Mouse (Mus musculus) C2C12 (cell line): ENCODE data around the gene Ramac. TPM values are rescaled to one million over a fixed set of nuclear protein-coding genes. Genes with fewer than 3 reads are reported as not detected.
A peak's percentile ranks its signal among the peaks of the same experiment; 100 is the strongest.

Experiments
- H3K27me3 ChIP-seq: one replicate; pipeline ENCODE4 v1.6.1; 2011; ENCODE audit not compliant: control insufficient read depth, insufficient read depth, insufficient read length
- H3K36me3 ChIP-seq: one replicate; pipeline ENCODE4 v1.6.1; 2011; ENCODE audit not compliant: control insufficient read depth, insufficient read depth
- H3K4me3 ChIP-seq: one replicate; pipeline ENCODE4 v1.5.1; 2011; ENCODE audit warnings: mild to moderate bottlenecking, control low read depth; ENCODE audit not compliant: poor library complexity, insufficient read depth, severe bottlenecking
- H3K79me2 ChIP-seq: one replicate; pipeline ENCODE4 v1.6.1; 2011; ENCODE audit not compliant: control insufficient read depth, insufficient read depth
- H3K79me3 ChIP-seq: one replicate; pipeline ENCODE4 v1.6.1; 2011; ENCODE audit warnings: low read depth, control low read depth
- H3ac ChIP-seq: one replicate; pipeline ENCODE3; 2011; ENCODE audit warnings: low read depth; ENCODE audit not compliant: control insufficient read depth, insufficient read length
- CEBPB ChIP-seq: IDR thresholded peaks from one replicate; pipeline ENCODE4 v1.6.1; 2011; ENCODE audit warnings: low read depth, mild to moderate bottlenecking, control low read depth, moderate library complexity
- CTCF ChIP-seq: IDR thresholded peaks from one replicate; pipeline ENCODE4 v1.5.1; 2011; ENCODE audit not compliant: control insufficient read depth, insufficient read depth, insufficient read length
- FOSL1 ChIP-seq: IDR thresholded peaks from one replicate; pipeline ENCODE4 v1.8.0; 2011; ENCODE audit warnings: mild to moderate bottlenecking, low read length; ENCODE audit not compliant: poor library complexity, insufficient read depth, severe bottlenecking
- MAX ChIP-seq: IDR thresholded peaks from one replicate; pipeline ENCODE4 v1.6.1; 2011; ENCODE audit warnings: mild to moderate bottlenecking, control low read depth
- MYOD1 ChIP-seq: IDR thresholded peaks from one replicate; pipeline ENCODE4 v1.6.1; 2011; ENCODE audit warnings: low read depth; ENCODE audit not compliant: control insufficient read depth, insufficient read length
- MYOG ChIP-seq: IDR thresholded peaks from one replicate; pipeline ENCODE4 v1.6.1; 2011; ENCODE audit not compliant: control insufficient read depth, insufficient read length; ENCODE audit errors: extremely low read depth
- USF1 ChIP-seq: IDR thresholded peaks from one replicate; pipeline ENCODE4 v1.6.1; 2011; ENCODE audit warnings: low read depth, mild to moderate bottlenecking, control low read depth, moderate library complexity
- polyA plus RNA-seq: library from polyadenylated mRNA; unstranded; fragments of >200 nt; fragmentation: generic; extraction: Trizol; gene quantifications from one replicate; pipeline ENCODE4 v1.2.1, GENCODE M21; 2012; ENCODE audit warnings: missing spikeins

The Ramac gene
- polyA plus RNA-seq, 1 experiment, result 14.8 TPM

GRCm38 (mm10) chr7:81735300-81736048 lies 27.3 kb upstream of the Ramac start:
- no peak overlapping the region for H3K4me3 ChIP-seq
- H3ac ChIP-seq, result no peak overlapping the region
- no peaks in the 10 kb centered on the region for H3K36me3 ChIP-seq
- H3K79me3 ChIP-seq, result no peaks in the 10 kb centered on the region
- TF ChIP-seq MYOD1, result no peak
- TF ChIP-seq FOSL1, result no peak
- TF ChIP-seq MAX, result no peak
- no peak for TF ChIP-seq USF1
- TF ChIP-seq CEBPB, result no peak
- no peak for TF ChIP-seq CTCF
- TF ChIP-seq MYOG, result no peak
- no peaks in the 10 kb centered on the region for H3K79me2 ChIP-seq
- peaks cover 4% of the 10 kb centered on the region for H3K27me3 ChIP-seq

DNA sequence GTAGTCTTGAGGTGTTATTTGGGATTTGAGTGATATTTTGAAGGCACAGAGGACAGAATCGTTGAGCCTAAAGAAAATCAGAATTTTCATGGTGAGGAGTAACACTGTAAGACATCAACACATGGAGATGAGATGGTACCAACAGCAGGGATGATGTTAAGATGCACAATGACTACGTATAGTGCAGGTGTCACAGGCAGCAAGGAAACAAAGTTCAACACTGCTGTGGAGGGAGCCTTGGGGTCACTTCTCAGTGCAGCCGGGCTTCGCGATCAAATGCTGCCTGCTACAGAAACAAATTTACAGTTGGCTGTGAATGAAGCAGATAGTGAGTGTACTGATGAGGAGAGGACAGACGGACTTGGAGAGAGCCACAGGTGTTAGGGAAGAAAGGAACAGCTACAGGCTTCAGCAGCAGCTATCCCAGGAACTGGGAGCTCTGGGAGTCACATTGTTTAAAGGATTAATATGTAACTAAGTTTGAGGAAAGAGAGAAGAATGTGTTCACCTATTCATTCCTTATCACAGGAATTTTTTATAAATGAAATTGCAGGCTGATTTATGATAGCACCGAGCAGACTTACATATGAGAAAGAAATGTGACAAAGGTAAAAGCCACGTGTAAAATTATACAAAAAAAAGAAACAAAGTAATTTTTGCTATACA lies 23.9 kb upstream of the Ramac start:
- Histone ChIP-seq H3ac (no peak overlapping the region), H3K79me2 (no peaks in the 10 kb centered on the region), H3K4me3 (no peak overlapping the region), H3K79me3 (no peaks in the 10 kb centered on the region), H3K27me3 (no peaks in the 10 kb centered on the region), H3K36me3 (no peaks in the 10 kb centered on the region)
- TF ChIP-seq MAX, result no peak
- no peak for TF ChIP-seq USF1
- no peak for TF ChIP-seq CEBPB
- TF ChIP-seq MYOD1, result no peak
- TF ChIP-seq FOSL1, result no peak
- no peak for TF ChIP-seq MYOG
- no peak for TF ChIP-seq CTCF

DNA sequence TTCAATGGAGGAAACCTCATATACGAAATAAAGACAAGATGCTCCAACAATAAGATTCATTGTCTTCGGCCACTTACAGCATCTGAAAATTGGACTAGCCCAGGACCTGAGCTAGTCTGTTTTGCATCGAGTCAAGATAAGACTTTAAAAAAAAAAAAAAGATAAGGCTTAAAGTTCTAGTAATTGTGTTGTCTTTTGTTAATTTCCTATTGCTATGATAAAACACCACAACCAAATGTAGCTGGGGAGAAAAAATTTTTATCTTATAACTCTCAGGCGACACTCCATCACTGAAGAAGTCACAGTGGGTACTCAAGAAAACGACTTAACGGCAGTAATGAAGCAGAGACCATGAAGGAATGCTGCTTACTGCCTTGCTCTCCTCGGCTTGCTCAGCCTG lies 22.7 kb upstream of the Ramac start:
- H3K79me3 ChIP-seq, result no peaks in the 10 kb centered on the region
- H3K36me3 ChIP-seq, result no peaks in the 10 kb centered on the region
- H3K4me3 ChIP-seq, result no peak overlapping the region
- H3K79me2 ChIP-seq, result no peaks in the 10 kb centered on the region
- no peak overlapping the region for H3ac ChIP-seq
- no peaks in the 10 kb centered on the region for H3K27me3 ChIP-seq
- TF ChIP-seq CTCF (no peak), MYOG (no peak), USF1 (no peak), FOSL1 (no peak), CEBPB (no peak), MAX (no peak), MYOD1 (no peak)

- Histone ChIP-seq H3K79me2 (no peaks in the 10 kb centered on the region), H3K4me3 (no peak overlapping the region), H3K27me3 (no peaks in the 10 kb centered on the region), H3K79me3 (no peaks in the 10 kb centered on the region), H3ac (no peak overlapping the region), H3K36me3 (no peaks in the 10 kb centered on the region)
- TF ChIP-seq USF1, result no peak
- no peak for TF ChIP-seq CTCF
- TF ChIP-seq MYOG, result no peak
- no peak for TF ChIP-seq CEBPB
- no peak for TF ChIP-seq MYOD1
- TF ChIP-seq FOSL1, result no peak
- no peak for TF ChIP-seq MAX
Observed at GRCm38 (mm10) chr7:81744145-81744544, 18.6 kb upstream of the Ramac start.

DNA sequence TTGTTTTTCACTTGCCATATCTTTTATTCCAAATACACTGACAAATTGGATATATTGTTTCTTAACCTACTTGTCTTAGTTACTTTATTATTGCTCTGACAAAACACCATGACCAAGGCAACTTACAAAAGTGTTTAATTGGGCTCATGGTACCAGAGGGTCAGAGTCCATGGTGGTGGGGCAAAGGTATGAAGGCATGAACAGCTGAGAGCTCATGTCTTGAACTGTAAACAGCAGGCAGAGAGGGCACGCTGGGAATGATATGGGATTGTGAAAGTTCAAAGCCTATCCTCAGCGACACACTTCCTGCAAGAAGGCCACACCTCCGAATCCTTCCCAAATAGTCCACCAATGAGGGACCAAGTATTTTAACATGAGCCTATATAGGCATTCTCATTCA lies 14.8 kb upstream of the Ramac start:
- H3K36me3 ChIP-seq, result no peaks in the 10 kb centered on the region
- no peaks in the 10 kb centered on the region for H3K27me3 ChIP-seq
- no peaks in the 10 kb centered on the region for H3K79me2 ChIP-seq
- no peak overlapping the region for H3ac ChIP-seq
- TF ChIP-seq CTCF, result no peak
- no peak for TF ChIP-seq CEBPB
- TF ChIP-seq FOSL1, result no peak
- no peak for TF ChIP-seq USF1
- TF ChIP-seq MAX, result no peak
- no peak for TF ChIP-seq MYOD1
- no peak for TF ChIP-seq MYOG
- no peaks in the 10 kb centered on the region for H3K79me3 ChIP-seq
- H3K4me3 ChIP-seq, result no peak overlapping the region

- H3K79me2 ChIP-seq, result peaks cover 46% of the 10 kb centered on the region
- no peaks in the 10 kb centered on the region for H3K36me3 ChIP-seq
- H3K79me3 ChIP-seq, result peaks cover 38% of the 10 kb centered on the region
- no peaks in the 10 kb centered on the region for H3K27me3 ChIP-seq
- H3K4me3 ChIP-seq, result peak overlapping the region; percentile 84
- TF ChIP-seq MYOG (no peak), CTCF (peak; percentile 37)
- peak overlapping the region; percentile 87 for H3ac ChIP-seq
Observed at GRCm38 (mm10) chr7:81763110-81763845, 553 bp downstream of the Ramac start.
